Mouse (Mus musculus): Measurements from ENCODE around the gene Miga2.
"Not testable (repeated sequence)": the region's sequence is repeated elsewhere in the genome, so short reads cannot be mapped to it uniquely, and the experiment has no call there.

Gene Miga2

DNA sequence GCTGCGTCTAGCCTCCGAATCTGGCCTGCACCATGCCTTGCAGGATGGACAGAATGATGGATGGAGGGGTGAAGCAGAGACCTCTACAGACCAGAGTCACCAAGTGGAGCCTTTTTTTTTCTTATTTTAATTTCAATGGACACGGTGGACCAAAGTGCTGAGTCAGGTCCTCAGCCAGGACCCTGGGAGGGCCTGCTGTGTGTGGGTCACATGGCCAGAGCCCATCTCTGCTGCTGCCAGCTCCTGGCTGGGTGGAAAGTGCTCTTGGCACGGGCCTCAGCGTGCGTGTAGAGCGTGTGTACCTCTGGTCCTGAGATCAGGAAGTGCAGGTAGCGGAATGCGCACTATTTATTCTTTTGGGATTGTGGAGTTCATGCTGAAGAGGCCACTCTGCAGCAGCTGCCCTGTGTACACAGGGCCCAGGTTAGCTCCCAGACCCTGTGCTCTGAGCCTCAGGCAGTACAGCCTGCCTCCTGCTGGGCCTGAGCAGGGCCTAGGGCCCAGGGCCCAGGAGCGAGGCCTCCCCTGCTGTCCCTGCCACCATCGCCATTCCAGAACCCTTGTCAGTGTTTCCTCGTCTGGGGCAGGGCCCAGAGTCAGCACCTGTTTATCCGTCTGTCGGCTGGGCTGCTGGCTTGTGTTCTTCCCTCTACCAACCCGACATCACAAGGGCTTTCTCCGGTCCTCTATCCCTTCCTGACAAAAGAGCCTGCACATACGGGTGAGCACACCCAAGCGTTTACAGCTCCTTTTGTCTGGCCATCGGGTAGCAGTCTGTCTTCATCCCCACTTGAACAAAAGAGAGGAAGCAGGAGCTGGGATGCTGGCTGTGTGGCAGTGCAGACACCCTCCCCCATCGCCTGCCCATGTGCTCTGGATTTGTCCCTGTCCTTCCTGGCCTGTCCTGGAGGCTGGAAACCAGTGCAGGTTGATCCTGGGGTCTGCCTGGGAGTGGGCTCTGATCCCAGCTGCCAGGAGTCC lies 35.4 kb downstream of the Miga2 start:
- no peak for DNase-seq

DNA sequence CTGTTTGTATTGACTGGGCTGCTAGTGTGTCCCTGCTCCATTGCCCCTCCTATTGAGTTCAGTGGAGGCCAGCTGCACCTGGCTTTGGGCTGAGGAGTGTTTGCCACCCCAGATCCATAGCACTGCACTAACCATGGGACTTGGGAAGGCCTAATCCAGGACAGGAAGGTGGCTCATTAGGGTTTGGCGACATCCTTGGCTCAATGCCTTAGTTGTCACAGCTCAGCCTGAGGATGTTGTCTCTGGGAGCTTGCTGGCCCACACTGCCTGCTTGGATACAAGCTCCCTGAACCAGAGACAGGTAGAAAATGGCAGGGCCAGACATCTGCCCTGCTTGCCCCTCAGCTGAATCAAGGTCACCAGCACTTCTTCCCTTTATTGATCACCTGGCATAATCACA lies 37.5 kb downstream of the Miga2 start:
- DNase-seq, result no peak

DNA sequence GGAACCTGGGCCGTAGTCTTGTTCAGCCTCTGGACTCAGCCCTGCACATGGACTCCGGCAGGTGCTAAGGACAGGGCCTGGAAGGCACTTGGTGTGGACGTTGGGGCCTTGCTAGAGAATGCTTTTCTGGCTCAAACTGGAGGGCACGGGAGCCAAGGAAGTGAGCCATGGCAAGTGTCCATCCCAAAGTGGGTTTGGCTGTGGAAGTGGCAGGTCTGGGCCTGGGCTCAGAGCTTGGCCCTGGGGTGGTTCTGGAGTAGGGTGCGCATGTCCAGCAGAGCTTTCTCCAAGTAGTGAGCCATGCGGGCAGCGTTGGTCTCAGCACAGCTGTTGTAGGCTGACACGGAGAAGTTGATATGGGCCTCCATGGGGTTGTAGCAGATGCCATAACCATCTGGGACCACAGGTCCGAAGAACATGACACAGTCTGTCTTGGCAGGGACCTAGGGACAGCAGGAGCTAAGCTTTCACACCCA lies 38.4 kb downstream of the Miga2 start:
- no peak for DNase-seq

DNA sequence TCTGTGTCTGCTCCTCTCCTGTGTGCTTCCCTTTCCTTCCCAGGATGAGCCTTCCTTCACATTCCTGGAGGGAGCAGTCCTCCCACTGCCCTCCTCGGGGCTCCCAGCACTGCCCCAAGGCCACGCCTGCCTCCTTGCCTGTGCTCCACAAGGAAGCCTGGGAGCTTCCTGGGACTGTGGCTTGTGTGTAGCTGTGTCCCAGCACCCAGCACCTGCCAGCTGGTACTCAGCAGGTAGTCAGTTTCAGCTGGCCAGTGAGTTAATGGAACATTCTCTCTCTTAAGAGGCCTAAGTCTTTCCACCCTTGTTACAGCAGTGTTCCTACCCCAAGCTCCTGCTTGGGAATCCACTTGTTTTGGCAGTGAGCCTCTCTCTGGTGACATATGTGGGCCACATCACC lies 38.8 kb downstream of the Miga2 start:
- DNase-seq, result no peak

DNA sequence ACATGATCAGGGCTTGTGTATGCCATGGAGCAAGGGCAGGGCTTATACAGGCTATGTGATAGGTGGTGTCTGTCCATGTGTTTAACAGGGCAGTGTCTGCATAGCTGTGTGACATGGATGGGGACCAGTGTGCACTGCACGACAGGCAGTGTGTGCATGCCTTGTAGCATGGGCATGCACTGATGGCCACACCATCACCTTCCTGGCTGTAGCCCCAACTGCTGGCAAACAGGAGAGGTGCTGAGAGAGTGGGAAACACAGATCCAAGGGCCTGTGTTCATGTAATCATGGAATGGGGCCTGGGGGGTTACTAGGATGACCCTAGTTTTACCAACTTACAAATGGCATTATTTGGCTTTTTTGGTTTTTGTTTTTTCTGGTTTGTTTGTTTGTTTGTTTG lies 39.8 kb downstream of the Miga2 start:
- no peak for DNase-seq

DNA sequence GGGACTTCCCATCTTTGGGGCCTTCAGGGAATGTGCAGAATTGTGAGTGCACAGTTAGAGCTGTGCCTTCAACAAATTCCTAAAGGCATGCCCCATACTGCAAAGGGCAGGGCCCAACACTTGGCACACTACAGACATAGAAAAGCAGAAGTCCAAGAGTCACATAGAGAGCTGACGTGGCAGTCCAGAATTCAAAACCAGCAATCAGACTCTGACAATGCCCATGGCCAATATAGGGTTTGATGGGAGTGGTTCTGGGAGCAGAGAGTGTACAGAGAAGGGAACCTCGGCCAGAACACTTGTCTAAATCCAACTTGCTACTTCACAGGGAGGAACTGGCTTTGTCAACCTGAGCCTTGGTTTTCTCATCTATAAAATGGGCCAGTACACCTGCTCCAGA lies 43.2 kb downstream of the Miga2 start:
- DNase-seq, result no peak

DNA sequence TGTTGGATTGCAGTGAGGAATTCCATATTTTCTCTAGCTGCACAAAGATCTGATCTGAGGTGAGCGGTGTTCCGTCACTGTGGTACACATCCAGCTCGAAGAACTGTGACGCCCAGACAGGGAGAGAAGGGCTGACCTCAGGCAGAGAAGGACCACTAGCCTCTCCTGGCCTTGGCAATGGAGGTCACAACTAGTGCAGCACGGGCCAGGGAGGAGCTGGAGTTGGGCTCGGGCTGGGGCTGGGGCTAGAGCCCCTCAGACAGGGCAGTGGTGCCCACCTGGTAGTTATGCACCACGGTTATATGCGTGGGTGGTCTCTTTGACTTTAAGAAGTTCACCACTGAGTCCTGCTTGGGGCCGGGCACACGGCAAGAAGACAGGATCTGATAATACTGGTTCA lies 43.7 kb downstream of the Miga2 start:
- no peak for DNase-seq

DNA sequence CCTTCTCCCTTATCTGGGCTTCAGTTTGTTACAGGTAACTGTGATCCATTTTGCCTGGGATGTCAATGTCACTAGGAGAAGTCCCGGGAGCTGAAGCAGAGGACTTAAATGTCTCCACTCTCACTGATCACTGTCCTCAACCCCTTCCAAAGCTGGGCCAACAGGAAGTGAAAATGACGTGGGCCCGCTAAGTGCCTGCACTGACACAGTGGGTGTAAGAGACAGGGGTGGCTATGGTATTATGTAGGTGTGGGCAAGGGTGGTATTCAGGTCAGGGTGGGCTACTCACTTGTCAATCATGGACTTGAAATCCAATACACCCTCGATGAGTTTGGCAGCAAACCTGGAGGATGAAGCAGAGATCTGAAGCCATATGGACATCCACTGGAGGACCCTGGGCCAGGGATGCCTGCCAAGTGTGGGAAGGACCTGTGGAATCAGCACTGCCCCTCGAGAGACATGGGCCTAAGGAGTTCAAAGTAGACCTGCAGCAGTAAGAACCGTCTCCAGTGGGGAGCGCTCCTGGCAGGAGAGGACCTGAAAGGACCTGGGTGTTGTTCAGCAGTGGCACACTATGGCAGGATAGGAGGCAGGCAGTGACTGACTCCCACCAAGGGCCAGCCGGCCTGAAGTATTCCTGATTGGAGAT lies 44.5 kb downstream of the Miga2 start:
- DNase-seq, result no peak

DNA sequence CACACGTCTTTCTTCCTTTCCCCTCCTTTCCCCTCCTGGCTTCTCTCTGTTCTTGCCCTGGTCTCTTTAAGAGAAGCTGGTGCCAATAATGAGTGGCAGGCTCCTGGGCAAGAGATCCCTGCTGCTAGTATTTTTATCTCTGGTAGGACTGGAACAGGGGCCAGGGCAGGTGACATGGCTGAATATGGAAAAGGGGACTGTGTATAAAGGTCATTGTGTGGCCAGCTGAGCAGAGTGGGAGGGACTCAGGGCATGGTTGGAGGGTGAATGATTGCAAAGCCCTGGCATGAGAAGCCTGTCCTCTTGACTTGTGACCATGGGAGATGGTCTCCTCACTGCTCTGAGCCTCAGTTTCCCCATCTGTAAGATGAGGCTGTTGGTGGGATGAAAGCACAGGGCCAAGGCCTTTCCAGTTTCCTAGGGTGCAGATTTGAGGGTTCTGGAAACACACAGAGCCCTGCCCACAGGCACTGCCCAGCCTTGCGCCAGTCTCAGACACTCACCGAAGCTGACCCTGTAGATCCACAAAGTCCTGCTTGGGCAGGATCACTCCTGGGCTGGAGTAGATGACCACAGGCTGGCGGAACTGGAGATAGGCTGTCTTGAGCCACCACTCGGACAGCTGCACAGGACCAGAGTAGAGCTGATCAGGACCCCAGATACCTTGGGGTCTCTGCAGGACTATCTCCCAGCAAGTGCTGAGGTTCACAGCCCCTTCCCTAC lies 45.6 kb downstream of the Miga2 start:
- no peak for DNase-seq

DNA sequence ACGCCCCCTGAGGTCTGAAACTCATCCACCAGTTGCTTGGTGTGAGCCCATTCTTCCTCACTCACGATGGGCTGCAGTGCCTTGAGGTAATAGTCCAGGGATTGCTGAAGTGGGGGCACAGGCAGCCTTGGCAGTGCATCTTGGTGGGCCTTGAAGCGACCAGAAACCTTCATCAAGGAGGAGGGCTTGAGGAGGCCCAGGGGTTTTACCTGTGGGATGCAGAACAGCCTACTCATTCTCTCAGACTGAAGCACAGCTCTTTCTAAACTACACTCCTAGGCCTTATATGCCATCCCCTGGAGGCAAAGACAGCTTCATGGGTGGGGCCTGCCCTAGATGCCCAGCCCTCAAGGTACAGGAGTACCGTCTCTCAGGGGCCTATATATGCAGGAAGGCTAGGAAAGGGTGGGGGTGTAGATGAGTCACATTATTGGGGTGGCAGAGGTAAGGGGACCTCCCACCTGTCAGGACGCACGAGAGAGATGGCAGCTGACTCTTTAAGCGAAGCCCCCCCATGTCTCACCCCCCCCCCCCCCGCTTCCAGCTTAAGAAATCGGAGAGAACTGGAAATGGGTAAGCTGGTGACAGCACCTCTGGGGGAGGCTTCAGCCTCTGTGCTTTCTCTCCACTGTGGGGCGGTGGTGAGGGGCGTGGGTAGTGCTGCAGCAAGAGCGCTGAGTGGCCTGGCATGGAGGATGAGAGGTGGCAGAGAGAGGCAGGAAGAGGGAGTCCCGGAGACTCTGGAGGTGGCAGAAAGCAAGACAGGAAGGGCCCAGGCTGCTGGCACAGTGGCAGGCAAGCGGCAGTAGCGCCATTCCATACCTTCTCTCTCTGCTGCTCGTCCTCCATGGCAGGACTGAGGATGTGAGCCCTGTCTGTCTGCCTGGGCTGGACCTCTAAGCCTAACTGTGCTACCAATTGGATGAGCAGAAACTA lies 49.3 kb downstream of the Miga2 start:
- peak; percentile 64 for DNase-seq

DNA sequence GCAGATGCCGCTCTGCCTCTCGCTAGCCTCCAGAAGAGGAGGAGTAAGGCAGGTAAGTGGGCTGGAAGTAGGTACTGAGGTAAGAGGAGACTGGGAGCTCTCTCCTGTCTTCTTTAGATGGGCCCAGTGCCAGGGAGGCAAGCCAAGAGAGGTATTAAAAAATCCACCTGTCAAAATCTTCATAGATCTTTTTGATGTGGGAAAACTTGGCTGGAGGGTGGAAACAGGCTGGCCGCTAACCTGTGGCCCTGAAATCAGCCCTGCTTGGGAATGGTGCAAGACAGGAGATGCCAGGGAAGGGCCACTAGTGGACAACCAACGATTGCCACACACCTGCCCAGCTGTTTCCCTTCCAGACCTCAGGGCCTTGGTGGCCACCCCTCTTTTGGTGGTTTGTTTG lies 50.1 kb downstream of the Miga2 start:
- DNase-seq, result no peak

DNA sequence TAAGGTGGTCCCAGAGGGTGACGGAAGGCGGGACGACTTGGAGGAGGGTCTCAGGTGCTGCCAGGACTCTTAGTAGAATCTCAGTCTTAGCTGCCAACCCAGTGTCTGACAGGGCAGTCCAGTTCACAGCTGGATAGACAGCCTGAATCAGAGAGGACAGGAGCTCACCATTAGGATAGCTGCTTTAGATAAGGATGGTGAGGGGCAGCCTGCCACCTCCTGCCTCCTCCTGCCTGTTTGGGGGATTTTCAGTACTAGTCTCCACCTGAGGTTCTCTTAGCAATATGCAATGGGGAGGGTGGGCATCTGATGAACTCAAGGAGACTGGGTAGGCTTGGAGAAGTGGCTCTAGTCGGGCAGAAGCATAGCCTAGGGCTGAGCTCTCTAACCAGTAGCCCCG lies 50.6 kb downstream of the Miga2 start:
- no peak for DNase-seq

DNA sequence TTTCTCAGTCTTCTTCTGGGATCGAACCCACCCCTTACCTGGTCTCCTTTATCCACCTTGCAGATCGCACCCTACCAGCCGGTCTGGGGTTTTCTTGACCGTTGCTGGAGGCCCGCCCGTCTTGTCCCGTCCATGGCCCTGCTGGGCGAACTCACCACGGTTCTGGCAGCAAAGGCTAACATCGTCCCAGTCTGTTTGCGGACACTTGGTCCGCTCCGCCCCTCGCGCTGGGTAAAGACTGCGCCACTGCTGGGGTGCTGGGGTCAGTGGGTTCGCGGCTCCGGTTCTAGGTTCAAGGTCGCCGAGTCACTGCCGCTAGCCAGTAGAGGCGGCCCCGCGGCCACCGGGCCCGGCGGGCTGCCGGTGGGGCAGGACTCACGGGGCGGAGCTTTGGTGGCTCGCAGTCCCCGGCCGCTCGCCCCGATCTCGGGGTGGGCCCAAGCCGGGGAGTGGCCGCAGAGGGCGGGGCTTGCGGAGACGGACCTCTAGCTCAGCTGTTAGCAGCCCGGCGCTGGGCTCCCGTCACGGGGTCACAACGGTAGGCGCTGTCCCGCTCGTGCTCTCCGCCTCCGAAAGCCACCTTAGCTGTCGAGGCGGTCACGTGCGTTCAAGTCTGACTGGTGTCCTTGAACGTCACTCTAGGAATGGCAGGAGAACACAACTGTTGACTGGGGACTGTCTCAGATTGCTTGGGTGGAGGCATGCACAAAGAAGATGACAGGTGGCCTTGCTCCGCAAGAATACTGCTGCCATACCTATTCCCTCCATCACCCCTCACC lies 51.3 kb downstream of the Miga2 start, which contains the start of gene Crat:
Crat (minus strand) TSS at position 657 of the 779 bp plus-strand sequence.
- peak; percentile 90 for DNase-seq

DNA sequence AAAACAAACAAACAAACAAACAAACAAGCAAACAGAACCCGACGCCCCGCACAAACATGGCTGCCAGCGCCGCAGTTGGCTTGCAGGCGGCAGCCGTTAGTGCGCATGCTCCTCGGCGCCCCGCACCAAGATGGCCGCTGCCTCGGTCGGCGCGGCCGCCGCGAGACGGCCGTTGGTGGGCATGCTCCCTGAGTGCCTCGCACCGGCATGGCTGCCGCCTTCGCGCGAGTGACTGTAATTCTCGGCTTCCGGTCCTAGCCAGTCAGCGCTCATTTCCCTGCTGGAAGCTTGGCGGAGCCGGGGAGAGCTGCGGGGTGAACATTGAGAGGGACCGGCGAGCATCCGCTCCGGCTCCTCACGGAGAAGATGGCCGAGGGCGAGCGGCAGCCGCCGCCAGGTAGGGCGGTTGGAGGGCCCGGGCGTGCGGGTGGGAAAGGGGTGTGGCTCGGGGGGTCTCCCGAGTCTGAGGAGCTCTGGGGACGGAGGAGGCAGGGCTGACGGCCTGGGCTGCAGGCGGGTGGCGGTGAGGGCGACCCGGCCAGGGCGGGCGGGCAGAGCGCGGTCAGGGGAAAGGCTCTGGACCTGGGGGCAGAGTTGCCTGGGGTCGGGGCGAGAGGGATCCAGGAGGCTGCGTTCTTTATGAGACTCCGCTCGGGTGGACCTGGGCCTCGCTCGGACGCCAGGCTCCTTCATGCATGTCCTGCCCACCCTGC lies 52.1 kb downstream of the Miga2 start, which contains the start of gene Ptpa:
Ptpa (plus strand) TSS at position 104 of the 713 bp plus-strand sequence.
- peak; percentile 94 for DNase-seq

DNA sequence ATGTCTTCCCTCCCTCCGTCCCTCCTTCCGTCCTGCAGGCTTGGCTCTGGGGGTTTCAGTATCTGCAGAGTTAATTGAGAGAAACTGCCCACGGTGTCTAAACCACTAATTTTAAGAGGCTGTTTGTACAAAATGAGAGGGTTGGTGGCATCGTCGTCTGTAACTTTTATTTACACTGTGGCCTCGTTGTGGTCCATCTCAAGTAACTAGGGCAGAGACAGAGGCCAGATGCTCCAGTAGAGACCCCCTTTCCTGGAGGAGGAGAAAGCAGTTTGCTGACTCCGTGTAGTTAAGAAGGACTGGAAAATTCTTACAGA lies 52.6 kb downstream of the Miga2 start:
- no peak for DNase-seq

DNA sequence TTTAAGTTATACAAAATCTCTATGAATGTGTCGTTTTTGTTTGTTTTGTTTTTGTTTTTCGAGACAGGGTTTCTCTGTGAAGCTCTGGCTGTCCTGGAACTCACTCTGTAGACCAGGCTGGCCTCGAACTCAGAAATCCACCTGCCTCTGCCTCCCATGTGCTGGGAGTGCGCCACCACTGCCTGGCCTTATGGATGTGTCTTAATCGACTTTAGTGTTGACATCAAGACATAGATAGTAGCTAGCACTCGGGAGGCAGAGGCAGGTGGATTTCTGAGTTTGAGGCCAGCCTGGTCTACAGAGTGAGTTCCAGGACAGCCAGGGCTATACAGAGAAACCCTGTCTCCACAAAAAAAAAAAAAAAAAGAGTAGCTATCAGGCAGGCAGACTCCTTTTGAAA lies 53.1 kb downstream of the Miga2 start:
- not testable (repeated sequence) for DNase-seq

DNA sequence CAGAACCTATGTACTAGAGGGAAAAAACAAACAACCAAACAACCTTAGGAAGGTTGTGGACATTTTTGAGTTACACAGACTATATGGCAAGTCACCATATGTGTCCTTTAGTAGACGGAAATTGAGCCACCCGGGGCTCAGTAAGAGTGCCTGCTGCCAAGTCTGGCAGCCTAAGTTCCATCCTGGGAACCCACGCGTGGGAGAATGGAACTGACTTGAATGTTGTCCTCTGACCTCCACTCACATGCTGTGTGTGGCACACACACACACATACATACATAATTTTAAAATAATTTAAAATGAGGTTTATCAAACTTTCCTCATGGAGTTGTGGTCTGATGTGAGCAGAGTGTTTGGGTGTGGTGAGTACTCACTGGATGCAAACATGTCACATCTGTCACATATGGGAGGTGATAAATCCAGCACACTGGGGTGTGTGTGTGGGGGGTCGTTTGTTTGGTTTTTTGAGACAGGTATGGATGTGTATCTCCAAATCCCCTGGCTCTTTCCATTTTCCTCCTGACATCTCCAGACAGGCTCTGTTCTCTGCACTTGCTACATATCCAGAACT lies 53.6 kb downstream of the Miga2 start:
- no peak for DNase-seq

DNA sequence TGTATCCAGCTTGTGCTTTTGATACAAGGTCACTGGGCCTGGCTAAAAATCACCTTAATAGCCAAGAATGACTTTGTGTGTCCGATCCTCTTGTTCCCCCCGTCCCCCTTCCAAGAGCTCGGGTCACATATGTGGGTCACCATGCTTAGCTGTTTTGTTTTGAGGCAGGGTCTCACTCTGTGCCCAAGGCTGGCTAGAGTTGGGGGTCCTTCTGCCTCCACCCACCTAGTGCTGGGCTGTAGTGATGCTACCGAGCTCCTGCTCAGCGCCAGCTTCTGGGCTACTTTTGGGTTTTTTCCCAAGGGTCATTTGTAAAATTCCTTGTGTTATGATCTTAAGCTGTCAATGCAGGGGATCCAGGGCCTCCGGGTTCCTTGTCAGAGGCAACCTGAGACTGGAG lies 54.2 kb downstream of the Miga2 start:
- DNase-seq, result no peak

DNA sequence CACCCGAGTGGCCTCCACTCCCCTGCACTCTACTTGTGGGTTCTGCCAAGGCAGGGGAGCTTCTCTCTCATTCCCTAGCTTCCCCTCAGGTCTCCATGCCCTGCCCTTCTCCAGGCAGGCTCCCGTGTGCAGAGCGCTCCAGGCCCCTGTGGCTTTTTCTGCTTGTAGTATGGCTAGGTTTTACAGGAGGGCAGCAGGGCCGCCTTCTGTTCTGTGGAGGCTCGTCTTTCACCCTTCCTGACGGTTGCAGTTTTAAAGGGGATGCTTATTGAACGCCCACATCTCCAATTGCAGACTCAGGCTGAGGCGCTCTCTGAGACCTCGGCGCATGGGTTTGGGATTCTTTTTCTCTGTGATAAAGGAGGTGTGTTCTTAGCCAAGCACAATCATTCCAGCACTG lies 55.1 kb downstream of the Miga2 start:
- no peak for DNase-seq

DNA sequence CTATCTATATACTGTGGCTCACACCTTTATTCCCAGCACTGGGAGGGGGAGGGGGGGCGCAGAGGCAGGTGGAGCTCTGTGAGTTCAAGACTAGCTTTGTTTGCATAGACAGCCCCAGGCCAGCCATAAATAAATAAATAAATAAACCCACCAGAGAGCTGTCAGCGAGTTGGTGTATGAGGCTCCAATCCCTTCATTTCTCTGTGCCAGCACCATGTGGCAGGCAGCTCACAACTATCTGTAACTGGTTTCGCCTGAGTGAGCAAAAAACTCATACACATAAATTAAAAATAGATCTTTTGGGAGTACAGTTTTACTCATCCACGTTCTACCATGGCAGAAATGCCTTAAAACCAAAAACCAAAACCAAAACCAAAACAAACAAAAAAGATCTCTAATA lies 57.4 kb downstream of the Miga2 start:
- no peak for DNase-seq

All from right cerebral cortex, postnatal 14 days (tissue).